Mouse (Mus musculus): ENCODE data around the gene Cygb. TPM values are rescaled to one million over a fixed set of nuclear protein-coding genes. Genes with fewer than 3 reads are reported as not detected.

Gene Cygb
- polyA plus RNA-seq, 1 experiment from 2014 or later = 3.7 TPM

DNA sequence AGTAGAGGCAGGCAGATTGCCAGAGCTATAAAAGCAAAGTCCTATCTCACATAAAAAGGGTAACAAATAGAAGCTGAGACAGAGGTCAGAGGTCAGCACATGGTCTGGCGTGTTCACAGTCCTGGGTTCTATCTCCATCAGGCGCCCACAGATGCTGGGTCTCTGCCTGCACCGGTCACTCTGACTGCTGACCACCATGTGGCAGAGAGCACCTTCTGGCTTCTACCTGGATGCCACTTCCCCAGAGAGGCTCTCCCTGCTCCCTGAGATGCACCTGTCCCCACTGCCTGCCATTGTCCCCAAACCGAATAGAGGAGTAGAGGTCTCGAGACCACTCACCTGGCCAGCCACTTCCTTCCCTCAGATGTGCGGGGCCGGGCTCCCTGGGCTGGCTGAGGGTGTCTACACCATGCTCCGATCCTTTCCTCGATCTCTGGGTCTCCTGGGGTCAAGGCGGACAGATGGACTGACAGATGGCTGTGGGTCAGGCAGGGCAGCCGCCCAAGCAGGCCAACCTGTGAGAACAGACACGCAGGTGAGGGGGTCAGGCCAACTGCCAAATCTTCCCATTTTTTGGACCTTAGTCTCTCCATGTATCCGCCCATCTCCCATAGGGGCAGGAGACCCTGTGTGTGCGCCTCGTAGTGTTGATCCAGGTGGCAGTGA lies 44.0 kb downstream of the Cygb start:
- H3K9me3 ChIP-seq (ENCODE audit: low read length) = no peaks in the 10 kb centered on the region
- H3K4me2 ChIP-seq (ENCODE audit: low read depth, low read length) = no peak overlapping the region
- DNase-seq (no peak), ATAC-seq (no peak)
- WGBS (ENCODE audit: insufficient replicate concordance) = 77% methylated on average over 15 of the region's 15 CpGs
- no peaks in the 10 kb centered on the region for H3K27me3 ChIP-seq (ENCODE audit: insufficient read depth, low read length)
- H3K36me3 ChIP-seq (replicated peaks; ENCODE audit: insufficient read depth, low read length) = peaks cover 41% of the 10 kb centered on the region
- H3K4me1 ChIP-seq (ENCODE audit: insufficient read depth) = peaks cover 36% of the 10 kb centered on the region
- no peak overlapping the region for H3K4me3 ChIP-seq (ENCODE audit: low read depth, low read length)
- TF ChIP-seq EP300 (IDR thresholded peaks at IDR 0.05; ENCODE audit: low read depth) (no peak), CTCF (IDR thresholded peaks at IDR 0.05; ENCODE audit: low read depth) (no peak)
- no peak overlapping the region for H3K9ac ChIP-seq (replicated peaks)
- no peak overlapping the region for H3K27ac ChIP-seq (ENCODE audit: low read depth)

DNA sequence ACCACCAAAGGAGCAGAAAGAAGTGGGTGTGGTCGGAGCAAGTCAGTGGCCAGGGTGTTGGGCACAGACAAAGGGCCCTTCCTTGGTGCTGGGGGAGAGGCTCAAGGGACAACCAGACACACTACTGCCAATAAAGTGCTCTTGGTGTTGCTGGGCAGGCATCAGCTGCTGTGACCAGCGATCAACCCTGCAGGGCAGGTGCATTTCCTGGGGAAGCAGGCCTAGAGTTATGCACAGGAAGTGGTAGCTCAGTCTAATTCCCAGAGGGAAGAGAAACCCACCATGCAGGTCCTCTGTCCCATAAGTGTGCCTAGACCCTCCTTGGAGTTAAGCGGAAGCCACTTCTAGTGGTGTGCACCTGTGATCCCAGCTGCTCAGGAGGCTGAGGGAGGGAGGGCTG lies 46.4 kb downstream of the Cygb start:
- Histone ChIP-seq H3K9ac (replicated peaks) (no peak overlapping the region), H3K4me2 (ENCODE audit: low read depth, low read length) (no peak overlapping the region), H3K36me3 (replicated peaks; ENCODE audit: insufficient read depth, low read length) (peaks cover 62% of the 10 kb centered on the region), H3K27me3 (ENCODE audit: insufficient read depth, low read length) (no peaks in the 10 kb centered on the region), H3K27ac (ENCODE audit: low read depth) (no peak overlapping the region), H3K9me3 (ENCODE audit: low read length) (no peaks in the 10 kb centered on the region), H3K4me1 (ENCODE audit: insufficient read depth) (peaks cover 16% of the 10 kb centered on the region), H3K4me3 (ENCODE audit: low read depth, low read length) (no peak overlapping the region)
- 88% methylated on average over 3 of the region's 3 CpGs for whole genome bisulfite sequencing (ENCODE audit: insufficient replicate concordance)
- no peak for TF ChIP-seq EP300 (IDR thresholded peaks at IDR 0.05; ENCODE audit: low read depth)
- no peak for TF ChIP-seq CTCF (IDR thresholded peaks at IDR 0.05; ENCODE audit: low read depth)
- DNase-seq = no peak
- ATAC-seq = peak; percentile 29; the same call in 1 of the 2 replicates

- H3K9ac ChIP-seq (replicated peaks) = no peak overlapping the region
- no peak overlapping the region for H3K4me3 ChIP-seq (ENCODE audit: low read depth, low read length)
- H3K27me3 ChIP-seq (ENCODE audit: insufficient read depth, low read length) = no peaks in the 10 kb centered on the region
- no peak overlapping the region for H3K27ac ChIP-seq (ENCODE audit: low read depth)
- WGBS (ENCODE audit: insufficient replicate concordance) = 91% methylated on average over 12 of the region's 12 CpGs
- ATAC-seq (no peak), DNase-seq (no peak)
- no peaks in the 10 kb centered on the region for H3K4me1 ChIP-seq (ENCODE audit: insufficient read depth)
- no peak for TF ChIP-seq EP300 (IDR thresholded peaks at IDR 0.05; ENCODE audit: low read depth)
- no peak for TF ChIP-seq CTCF (IDR thresholded peaks at IDR 0.05; ENCODE audit: low read depth)
- H3K36me3 ChIP-seq (replicated peaks; ENCODE audit: insufficient read depth, low read length) = peaks cover 87% of the 10 kb centered on the region
- H3K4me2 ChIP-seq (ENCODE audit: low read depth, low read length) = no peak overlapping the region
- H3K9me3 ChIP-seq (ENCODE audit: low read length) = no peaks in the 10 kb centered on the region
Observed at GRCm38 (mm10) chr11:116604097-116604496, 50.0 kb downstream of the Cygb start.

DNA sequence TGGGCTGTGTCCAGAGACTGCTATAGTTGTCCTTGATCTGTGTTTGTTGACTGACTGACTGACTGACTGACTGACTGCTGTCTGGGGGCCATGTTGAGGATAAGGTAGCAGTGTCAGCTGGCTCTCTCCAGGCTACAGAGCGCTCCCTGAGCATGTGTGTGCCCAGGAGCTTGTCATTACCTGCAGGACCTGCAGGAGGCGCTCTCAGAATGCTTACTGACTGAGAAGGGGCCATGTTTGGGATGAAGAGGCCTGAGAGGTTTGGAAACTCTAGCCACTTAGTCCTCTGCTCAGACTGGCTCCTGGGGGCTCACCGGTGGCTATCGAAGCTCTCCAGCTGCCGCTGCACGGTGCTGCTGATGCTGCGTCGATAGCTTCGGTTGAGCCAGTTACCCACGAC lies 50.8 kb downstream of the Cygb start:
- ATAC-seq (peak; percentile 50), DNase-seq (peak; percentile 75)
- no peak overlapping the region for H3K9ac ChIP-seq (replicated peaks)
- H3K27me3 ChIP-seq (ENCODE audit: insufficient read depth, low read length) = no peaks in the 10 kb centered on the region
- no peak overlapping the region for H3K4me3 ChIP-seq (ENCODE audit: low read depth, low read length)
- 87% methylated on average over 10 of the region's 10 CpGs for WGBS (ENCODE audit: insufficient replicate concordance)
- H3K9me3 ChIP-seq (ENCODE audit: low read length) = no peaks in the 10 kb centered on the region
- H3K36me3 ChIP-seq (replicated peaks; ENCODE audit: insufficient read depth, low read length) = peaks cover 87% of the 10 kb centered on the region
- H3K4me1 ChIP-seq (ENCODE audit: insufficient read depth) = no peaks in the 10 kb centered on the region
- TF ChIP-seq CTCF (IDR thresholded peaks at IDR 0.05; ENCODE audit: low read depth) (peak; percentile 86), EP300 (IDR thresholded peaks at IDR 0.05; ENCODE audit: low read depth) (no peak)
- H3K4me2 ChIP-seq (ENCODE audit: low read depth, low read length) = no peak overlapping the region
- no peak overlapping the region for H3K27ac ChIP-seq (ENCODE audit: low read depth)

- H3K9ac ChIP-seq (replicated peaks) = no peak overlapping the region
- H3K4me3 ChIP-seq (ENCODE audit: low read depth, low read length) = no peak overlapping the region
- no peak for TF ChIP-seq CTCF (IDR thresholded peaks at IDR 0.05; ENCODE audit: low read depth)
- no peak for TF ChIP-seq EP300 (IDR thresholded peaks at IDR 0.05; ENCODE audit: low read depth)
- ATAC-seq (no peak), DNase-seq (no peak)
- no peaks in the 10 kb centered on the region for H3K27me3 ChIP-seq (ENCODE audit: insufficient read depth, low read length)
- H3K27ac ChIP-seq (ENCODE audit: low read depth) = no peak overlapping the region
- no peak overlapping the region for H3K4me2 ChIP-seq (ENCODE audit: low read depth, low read length)
- H3K4me1 ChIP-seq (ENCODE audit: insufficient read depth) = no peaks in the 10 kb centered on the region
- 89% methylated on average over 8 of the region's 8 CpGs for WGBS (ENCODE audit: insufficient replicate concordance)
- peaks cover 83% of the 10 kb centered on the region for H3K36me3 ChIP-seq (replicated peaks; ENCODE audit: insufficient read depth, low read length)
- no peaks in the 10 kb centered on the region for H3K9me3 ChIP-seq (ENCODE audit: low read length)
Observed at GRCm38 (mm10) chr11:116602043-116602442, 52.1 kb downstream of the Cygb start.

- 89% methylated on average over 8 of the region's 8 CpGs for WGBS (ENCODE audit: insufficient replicate concordance)
- Histone ChIP-seq H3K9me3 (ENCODE audit: low read length) (no peaks in the 10 kb centered on the region), H3K9ac (replicated peaks) (no peak overlapping the region), H3K4me1 (ENCODE audit: insufficient read depth) (no peaks in the 10 kb centered on the region), H3K4me2 (ENCODE audit: low read depth, low read length) (no peak overlapping the region), H3K27me3 (ENCODE audit: insufficient read depth, low read length) (no peaks in the 10 kb centered on the region), H3K27ac (ENCODE audit: low read depth) (no peak overlapping the region), H3K36me3 (replicated peaks; ENCODE audit: insufficient read depth, low read length) (peaks cover 74% of the 10 kb centered on the region), H3K4me3 (ENCODE audit: low read depth, low read length) (no peak overlapping the region)
- ATAC-seq = no peak
- DNase-seq = no peak
- no peak for TF ChIP-seq EP300 (IDR thresholded peaks at IDR 0.05; ENCODE audit: low read depth)
- TF ChIP-seq CTCF (IDR thresholded peaks at IDR 0.05; ENCODE audit: low read depth) = no peak
Observed at GRCm38 (mm10) chr11:116601166-116601565, 52.9 kb downstream of the Cygb start.
